Mouse (Mus musculus) midbrain, postnatal 0 days (tissue): ENCODE data around the gene Ppargc1a. TPM values are rescaled to one million over a fixed set of nuclear protein-coding genes. Genes with fewer than 3 reads are reported as not detected.

Experiments used
- ATAC-seq: fragments of 200-750 bp; cut with Nextera tagmentation; 2 replicates; pipeline ENCODE4 v1.8.0; 2017; ENCODE audit warnings: moderate number of reproducible peaks, mild to moderate bottlenecking, moderate TSS enrichment, moderate library complexity; ENCODE audit not compliant: low FRiP score
- DNase-seq: peaks from one replicate; pipeline ENCODE4 v3.0.0-alpha.2; 2015; ENCODE audit warnings: low spot score
- H3K27ac ChIP-seq: fragments of 300-500 bp; sonication (generic); 2 replicates; pipeline ENCODE4 v1.5.1; 2014; ENCODE audit warnings: low read depth, mild to moderate bottlenecking, low read length, mixed read lengths
- H3K27me3 ChIP-seq: fragments of 300-500 bp; sonication (generic); 2 replicates; pipeline ENCODE4 v1.6.1; 2014; ENCODE audit warnings: low read length, control low read depth, mixed read lengths; ENCODE audit not compliant: insufficient read depth
- H3K36me3 ChIP-seq: fragments of 300-500 bp; sonication (generic); 2 replicates; pipeline ENCODE4 v1.6.1; 2014; ENCODE audit warnings: low read length, control low read depth, mixed read lengths; ENCODE audit not compliant: insufficient read depth
- H3K4me1 ChIP-seq: fragments of 300-500 bp; sonication (generic); 2 replicates; pipeline ENCODE4 v1.6.1; 2014; ENCODE audit warnings: mild to moderate bottlenecking, control low read depth, antibody characterized with exemption, low read length, mixed read lengths; ENCODE audit not compliant: insufficient read depth
- H3K4me2 ChIP-seq: fragments of 300-500 bp; sonication (generic); 2 replicates; pipeline ENCODE4 v1.6.1; 2014; ENCODE audit warnings: low read depth, mild to moderate bottlenecking, low read length, mixed read lengths; ENCODE audit not compliant: poor library complexity, severe bottlenecking
- H3K4me3 ChIP-seq: fragments of 300-500 bp; sonication (generic); 2 replicates; pipeline ENCODE4 v1.5.1; 2014; ENCODE audit warnings: low read depth, mild to moderate bottlenecking, low read length, moderate library complexity
- H3K9ac ChIP-seq: fragments of 300-500 bp; sonication (generic); replicated peaks from 2 replicates; pipeline ENCODE4 v1.6.1; 2014; ENCODE audit warnings: mild to moderate bottlenecking, low read length, moderate library complexity, mixed read lengths; ENCODE audit not compliant: poor library complexity, severe bottlenecking
- H3K9me3 ChIP-seq: fragments of 300-500 bp; sonication (generic); 2 replicates; pipeline ENCODE4 v1.6.1; 2016; ENCODE audit warnings: low read length, control low read depth
- CTCF ChIP-seq: IDR thresholded peaks from 2 replicates; pipeline ENCODE4 v1.5.1; 2016; ENCODE audit warnings: antibody characterized with exemption, mild to moderate bottlenecking
- WGBS: fragments of 180-500 bp; shearing (Covaris S2); extraction: QIAGEN DNeasy Blood & Tissue Kit; methylation state at CpG from one replicate; pipeline ENCODE4 v1.1.7; 2014; 5-methylcytosine and 5-hydroxymethylcytosine counted together
- polyA plus RNA-seq: library from polyadenylated mRNA; unstranded; fragments of >200 nt; fragmentation: Nextera tagmentation; extraction: Ambion mirVana; gene quantifications from 2 replicates; pipeline ENCODE4 v1.2.1, GENCODE M21; 2015
- total RNA-seq: library from RNA; depleted of rRNA; stranded (reverse); fragments of >200 nt; gene quantifications from 2 replicates; pipeline ENCODE4 v1.2.3, GENCODE M21; 2014

Ppargc1a gene
- total and polyA plus RNA-seq, 2 experiments from 2014 or later: 15.7 to 17.9 TPM

DNA sequence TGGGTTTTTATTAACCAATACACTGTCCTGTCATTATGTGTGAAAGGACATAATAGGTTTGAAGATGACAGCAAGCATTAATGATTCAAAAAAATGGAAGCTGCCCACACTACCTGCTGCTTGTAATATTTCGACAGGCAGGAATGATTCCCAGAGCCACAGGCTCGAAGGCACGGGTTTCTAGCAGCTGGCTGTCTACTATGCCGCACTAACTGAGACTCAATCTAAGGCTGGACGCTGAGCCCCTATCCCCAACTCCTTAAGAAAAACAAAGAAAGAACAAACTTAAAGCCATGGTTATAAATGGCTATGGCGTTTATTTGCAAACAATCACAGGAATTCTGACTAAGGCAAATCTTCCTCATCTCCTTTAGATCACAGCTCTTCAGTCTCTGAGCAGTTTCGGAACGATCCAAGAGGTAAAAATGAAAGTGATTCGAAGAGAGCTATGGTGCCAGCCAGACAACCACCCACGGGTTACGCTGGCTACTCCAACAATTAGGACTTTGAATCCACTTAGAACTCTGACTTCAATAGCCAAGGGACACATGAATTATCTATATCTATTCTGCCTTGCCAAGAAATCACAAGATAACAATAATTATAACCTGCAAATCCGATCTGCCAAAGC, 15.6 kb downstream of the Ppargc1a start:
- H3K27me3 ChIP-seq: no peaks in the 10 kb centered on the region
- H3K36me3 ChIP-seq: no peaks in the 10 kb centered on the region
- DNase-seq: peak; percentile 24
- peak overlapping the region; percentile 74 for H3K4me2 ChIP-seq
- TF ChIP-seq CTCF: no peak
- H3K9ac ChIP-seq: peak overlapping the region; percentile 48
- no peak for ATAC-seq
- WGBS: 5% methylated on average over 12 of the region's 12 CpGs
- H3K9me3 ChIP-seq: no peaks in the 10 kb centered on the region
- peak overlapping the region; percentile 59; the same call in 1 of the 2 replicates for H3K27ac ChIP-seq
- no peaks in the 10 kb centered on the region for H3K4me1 ChIP-seq
- H3K4me3 ChIP-seq: peak overlapping the region; percentile 51

DNA sequence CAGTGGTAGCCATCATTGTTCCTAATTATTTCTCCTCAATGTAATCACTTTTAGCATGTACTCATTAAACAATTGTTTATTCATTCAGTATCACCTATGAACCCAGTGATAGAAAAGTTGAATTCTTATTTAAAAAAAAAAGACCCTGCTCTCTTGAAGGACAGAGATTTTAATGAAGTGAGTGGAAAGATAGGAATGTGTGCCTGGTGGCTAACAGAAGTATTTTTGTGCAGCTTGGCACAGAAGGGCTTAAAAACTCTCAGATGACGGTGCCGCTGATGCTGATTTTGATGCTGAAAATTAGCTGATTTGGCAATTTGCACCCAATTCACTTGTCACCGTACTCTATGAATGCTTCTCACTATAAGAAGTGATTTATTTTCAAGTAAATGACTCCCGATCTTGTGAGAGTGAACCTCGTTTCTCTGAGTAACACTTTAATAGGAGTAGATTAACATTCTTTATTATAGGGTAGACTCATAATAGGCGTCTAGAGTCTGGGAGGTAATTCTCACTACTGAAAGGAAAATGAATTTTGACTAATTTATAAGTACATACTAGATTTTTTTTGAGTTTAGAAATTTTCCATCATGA, 20.0 kb downstream of the Ppargc1a start:
- Histone ChIP-seq H3K27me3 (no peaks in the 10 kb centered on the region), H3K9ac (no peak overlapping the region), H3K9me3 (no peaks in the 10 kb centered on the region), H3K4me3 (no peak overlapping the region), H3K27ac (no peak overlapping the region), H3K4me2 (no peak overlapping the region), H3K36me3 (no peaks in the 10 kb centered on the region), H3K4me1 (no peaks in the 10 kb centered on the region)
- 80% methylated on average over 6 of the region's 6 CpGs for WGBS
- no peak for DNase-seq
- TF ChIP-seq CTCF: no peak
- no peak for ATAC-seq

DNA sequence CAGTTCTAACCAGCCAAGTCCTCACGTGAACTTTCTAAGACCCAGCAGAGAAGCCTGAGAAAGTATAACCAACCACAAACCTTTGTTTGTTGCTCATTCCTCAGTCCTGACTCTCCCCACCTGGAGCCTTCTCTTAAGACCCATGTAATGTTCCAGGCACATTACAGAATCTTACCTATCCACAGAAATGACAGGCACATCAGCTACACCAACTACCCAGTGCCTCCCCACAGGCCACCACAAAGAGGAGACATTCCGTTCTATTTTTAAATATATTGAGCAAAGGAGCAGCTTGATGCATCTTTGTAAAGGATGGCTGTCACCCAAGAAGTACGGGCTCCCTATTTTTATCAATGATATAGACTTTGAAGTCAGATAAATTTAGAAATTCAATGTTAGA, 20.7 kb downstream of the Ppargc1a start:
- Histone ChIP-seq H3K9ac (no peak overlapping the region), H3K36me3 (no peaks in the 10 kb centered on the region), H3K9me3 (no peaks in the 10 kb centered on the region), H3K27me3 (no peaks in the 10 kb centered on the region), H3K27ac (no peak overlapping the region), H3K4me3 (no peak overlapping the region), H3K4me1 (no peaks in the 10 kb centered on the region), H3K4me2 (no peak overlapping the region)
- 85% methylated on average over 3 of the region's 3 CpGs for WGBS
- ATAC-seq (no peak), DNase-seq (no peak)
- TF ChIP-seq CTCF: no peak

DNA sequence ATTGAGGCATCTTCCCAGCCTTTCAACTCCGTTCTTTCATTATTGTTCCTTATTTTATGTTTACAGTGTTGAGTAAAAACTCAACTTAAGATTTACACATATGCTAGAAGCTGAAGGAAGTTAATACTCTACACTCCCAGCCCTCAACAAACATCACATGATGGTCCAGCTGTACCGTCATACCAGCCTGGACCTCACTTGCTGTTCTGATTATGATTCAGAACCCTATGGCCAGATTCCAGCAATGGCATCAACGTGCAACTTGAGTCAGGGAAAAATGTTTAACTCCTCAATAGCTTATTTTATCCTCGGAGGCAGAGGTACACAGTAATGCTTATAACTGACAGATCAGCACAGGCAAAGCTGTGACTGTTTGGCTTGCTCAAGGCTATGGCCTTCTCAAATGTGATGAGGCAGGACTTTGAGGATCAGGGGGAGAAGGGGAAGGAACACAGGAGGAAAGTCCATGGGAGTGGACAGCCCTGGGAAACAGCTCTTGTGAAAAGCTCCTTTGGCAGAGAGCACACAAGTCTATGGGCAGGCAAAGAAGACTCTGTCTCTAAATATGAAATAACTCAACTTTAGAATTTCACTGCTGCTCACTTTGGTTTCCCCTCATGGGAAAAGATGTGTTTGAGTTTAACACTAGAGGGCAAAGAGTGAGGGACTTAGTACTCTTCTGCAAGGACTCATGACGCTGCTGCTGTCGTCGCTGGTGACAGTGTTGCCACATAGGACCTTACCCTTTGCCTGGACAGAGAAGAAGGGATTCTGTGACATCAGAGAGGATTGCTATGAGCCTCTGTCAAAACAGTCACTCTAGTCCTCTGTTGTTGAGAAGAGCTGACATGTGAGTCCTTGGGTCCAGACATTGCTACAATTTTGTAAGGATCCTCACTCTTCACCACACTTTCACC, 22.1 kb downstream of the Ppargc1a start:
- Histone ChIP-seq H3K27ac (no peak overlapping the region), H3K36me3 (no peaks in the 10 kb centered on the region), H3K27me3 (no peaks in the 10 kb centered on the region), H3K9me3 (no peaks in the 10 kb centered on the region), H3K4me1 (no peaks in the 10 kb centered on the region), H3K4me2 (no peak overlapping the region), H3K4me3 (no peak overlapping the region), H3K9ac (no peak overlapping the region)
- 84% methylated on average over 7 of the region's 7 CpGs for WGBS
- ATAC-seq (no peak), DNase-seq (no peak)
- no peak for TF ChIP-seq CTCF

DNA sequence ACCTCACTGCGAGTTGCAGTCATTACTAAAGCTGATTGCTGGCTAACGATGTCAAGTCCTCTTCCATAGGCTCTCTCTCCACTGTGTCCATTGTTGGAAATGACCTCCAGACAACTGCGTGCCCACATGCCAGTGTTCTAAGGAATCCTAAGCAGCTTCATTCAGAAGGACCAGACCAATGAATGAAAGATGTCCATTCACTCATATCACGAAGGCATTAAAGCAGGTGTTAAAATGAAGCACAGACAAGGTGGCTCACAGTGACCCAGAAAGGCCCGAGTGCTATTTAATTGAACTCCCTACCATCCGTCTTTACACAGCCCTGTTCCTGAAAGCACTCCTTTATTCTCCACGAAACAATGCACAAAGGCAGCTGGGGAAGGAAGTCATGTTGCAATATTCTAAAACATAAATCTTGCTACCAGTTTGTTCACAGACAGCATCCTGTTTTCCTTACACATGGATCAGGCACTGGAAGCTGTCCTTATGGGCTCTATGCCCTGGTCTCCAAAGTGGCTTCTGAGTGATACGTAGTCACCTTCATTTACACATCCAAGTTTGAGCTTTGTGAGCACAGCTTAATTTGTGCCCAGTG, 23.3 kb downstream of the Ppargc1a start:
- no peak overlapping the region for H3K9ac ChIP-seq

More for the DNA sequence above, 23.3 kb downstream of the Ppargc1a start:
- 61% methylated on average over 8 of the region's 8 CpGs for WGBS
- H3K4me1 ChIP-seq: no peaks in the 10 kb centered on the region
- H3K4me3 ChIP-seq: no peak overlapping the region
- H3K27me3 ChIP-seq: no peaks in the 10 kb centered on the region
- ATAC-seq: no peak
- H3K9me3 ChIP-seq: no peaks in the 10 kb centered on the region
- no peak for TF ChIP-seq CTCF
- H3K36me3 ChIP-seq: no peaks in the 10 kb centered on the region
- no peak overlapping the region for H3K4me2 ChIP-seq
- DNase-seq: no peak
- no peak overlapping the region for H3K27ac ChIP-seq
